Mouse (Mus musculus): ENCODE data around the gene Supv3l1.

GRCm38 (mm10) chr10:62380936-62381335, 68.6 kb downstream of the Supv3l1 start:
- TF ChIP-seq CTCF (IDR thresholded peaks at IDR 0.05; ENCODE audit: low read depth) (peak; percentile 33), EP300 (IDR thresholded peaks at IDR 0.05; ENCODE audit: low read depth) (no peak)

Measured in liver, embryonic 14.5 days (tissue).